Mouse (Mus musculus) midbrain, embryonic 13.5 days (tissue): ENCODE data around the gene Dll3. TPM values are rescaled to one million over a fixed set of nuclear protein-coding genes. Genes with fewer than 3 reads are reported as not detected.

Source experiments
- ATAC-seq: fragments of 200-750 bp; cut with Nextera tagmentation; 2 replicates; pipeline ENCODE4 v1.8.0; 2017; ENCODE audit warnings: mild to moderate bottlenecking, moderate TSS enrichment, moderate library complexity
- H3K27ac ChIP-seq: fragments of 300-500 bp; sonication (generic); 2 replicates; pipeline ENCODE4 v1.5.1; 2015; ENCODE audit warnings: inconsistent platforms, mild to moderate bottlenecking, moderate library complexity
- H3K27me3 ChIP-seq: fragments of 300-500 bp; sonication (generic); 2 replicates; pipeline ENCODE4 v1.6.1; 2015; ENCODE audit warnings: mild to moderate bottlenecking, inconsistent platforms
- H3K36me3 ChIP-seq: fragments of 300-500 bp; sonication (generic); 2 replicates; pipeline ENCODE4 v1.6.1; 2015; ENCODE audit warnings: mild to moderate bottlenecking, inconsistent platforms
- H3K4me1 ChIP-seq: fragments of 300-500 bp; sonication (generic); replicated peaks from 2 replicates; pipeline ENCODE4 v1.6.1; 2015; ENCODE audit warnings: inconsistent platforms
- H3K4me2 ChIP-seq: fragments of 300-500 bp; sonication (generic); replicated peaks from 2 replicates; pipeline ENCODE4 v1.6.1; 2015; ENCODE audit warnings: moderate library complexity, mild to moderate bottlenecking, inconsistent platforms
- H3K4me3 ChIP-seq: fragments of 300-500 bp; sonication (generic); replicated peaks from 2 replicates; pipeline ENCODE4 v1.5.1; 2015; ENCODE audit warnings: mild to moderate bottlenecking, inconsistent platforms
- H3K9ac ChIP-seq: fragments of 300-500 bp; sonication (generic); replicated peaks from 2 replicates; pipeline ENCODE4 v1.6.1; 2015; ENCODE audit warnings: mild to moderate bottlenecking, inconsistent platforms
- H3K9me3 ChIP-seq: fragments of 300-500 bp; sonication (generic); 2 replicates; pipeline ENCODE4 v1.6.1; 2016; ENCODE audit warnings: mild to moderate bottlenecking, inconsistent platforms
- WGBS: fragments of 180-500 bp; shearing (Covaris S2); methylation state at CpG from one replicate; pipeline ENCODE4 v1.1.7; 2015; 5-methylcytosine and 5-hydroxymethylcytosine counted together
- polyA plus RNA-seq: library from polyadenylated mRNA; unstranded; fragments of >200 nt; fragmentation: Nextera tagmentation; extraction: Ambion mirVana; gene quantifications from 2 replicates; pipeline ENCODE4 v1.2.1, GENCODE M21; 2015

Gene Dll3
- polyA plus RNA-seq, 1 experiment from 2014 or later: 41.5 TPM

DNA sequence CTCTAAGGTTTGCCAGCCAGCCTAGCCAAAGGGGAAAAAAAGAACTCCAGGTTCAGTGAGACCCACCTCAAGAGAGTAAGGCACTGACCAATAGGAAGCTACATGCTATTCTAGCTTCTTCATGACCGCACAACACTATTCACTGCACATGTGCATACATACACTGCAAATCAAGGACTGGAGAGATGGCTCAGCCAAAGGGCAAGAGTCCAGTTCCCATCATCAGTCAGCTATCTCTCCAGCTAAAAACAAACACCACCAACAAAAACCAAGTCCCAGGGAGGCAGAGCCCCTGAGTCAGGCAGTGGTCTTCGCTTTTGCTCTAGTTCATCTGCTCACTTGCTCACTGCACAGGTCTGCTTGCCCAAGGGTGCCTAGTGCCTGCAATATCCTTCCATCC lies 26.2 kb upstream of the Dll3 start:
- peaks cover 84% of the 10 kb centered on the region for H3K36me3 ChIP-seq
- no peak for ATAC-seq
- 93% methylated on average over 2 of the region's 2 CpGs for WGBS

DNA sequence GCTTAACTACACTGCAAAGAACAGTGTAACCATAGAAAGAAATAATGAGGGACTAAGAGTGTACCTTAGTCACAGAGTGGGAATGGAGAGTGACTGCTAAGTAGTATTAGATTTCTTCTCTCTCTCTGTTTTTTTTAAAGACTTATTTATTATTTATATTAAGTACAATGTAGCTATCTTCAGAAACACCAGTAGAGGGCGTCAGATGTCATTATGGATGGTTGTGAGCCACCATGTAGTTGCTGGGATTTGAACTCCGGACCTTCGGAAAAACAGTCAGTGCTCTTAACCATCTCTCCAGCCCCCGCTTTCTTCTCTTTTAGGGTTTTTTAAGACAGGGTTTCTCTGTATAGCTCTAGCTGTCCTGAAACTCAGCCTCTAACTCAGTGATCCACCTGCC lies 24.4 kb upstream of the Dll3 start:
- Histone ChIP-seq H3K9ac (no peak overlapping the region), H3K4me1 (no peaks in the 10 kb centered on the region), H3K4me3 (no peak overlapping the region), H3K9me3 (no peaks in the 10 kb centered on the region), H3K36me3 (peaks cover 99% of the 10 kb centered on the region), H3K27me3 (no peaks in the 10 kb centered on the region), H3K4me2 (no peak overlapping the region), H3K27ac (no peak overlapping the region)
- no peak for ATAC-seq
- WGBS: 89% methylated on average over 4 of the region's 4 CpGs

More for the DNA sequence above, 26.2 kb upstream of the Dll3 start:
- no peaks in the 10 kb centered on the region for H3K4me1 ChIP-seq
- H3K4me3 ChIP-seq: no peak overlapping the region
- H3K9me3 ChIP-seq: no peaks in the 10 kb centered on the region
- H3K27ac ChIP-seq: no peak overlapping the region
- H3K4me2 ChIP-seq: no peak overlapping the region
- H3K27me3 ChIP-seq: no peaks in the 10 kb centered on the region
- H3K9ac ChIP-seq: no peak overlapping the region

DNA sequence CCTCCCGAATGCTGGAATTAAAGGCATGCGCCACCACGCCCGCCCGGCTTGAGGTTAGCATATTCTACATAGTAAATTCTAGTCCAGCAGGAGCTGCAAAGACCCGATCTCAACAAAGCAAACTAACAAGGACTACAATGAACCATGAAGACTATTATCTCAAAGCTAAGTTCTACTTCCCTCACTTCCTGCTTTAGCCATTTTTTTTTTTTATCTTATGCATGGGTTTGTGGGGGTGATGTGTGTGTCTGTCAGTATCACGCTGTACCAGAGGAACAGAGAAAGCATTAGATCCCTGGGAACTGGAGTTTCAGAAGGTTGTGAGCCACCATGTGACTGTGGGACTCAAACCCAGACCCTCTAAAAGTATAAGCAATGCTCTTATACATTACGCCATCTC lies 23.3 kb upstream of the Dll3 start:
- no peak overlapping the region for H3K4me3 ChIP-seq
- no peaks in the 10 kb centered on the region for H3K27me3 ChIP-seq
- no peak overlapping the region for H3K4me2 ChIP-seq
- H3K4me1 ChIP-seq: no peaks in the 10 kb centered on the region
- H3K9ac ChIP-seq: no peak overlapping the region
- no peak for ATAC-seq
- H3K9me3 ChIP-seq: no peaks in the 10 kb centered on the region
- H3K36me3 ChIP-seq: peaks cover 99% of the 10 kb centered on the region
- 95% methylated on average over 8 of the region's 8 CpGs for WGBS
- H3K27ac ChIP-seq: no peak overlapping the region

DNA sequence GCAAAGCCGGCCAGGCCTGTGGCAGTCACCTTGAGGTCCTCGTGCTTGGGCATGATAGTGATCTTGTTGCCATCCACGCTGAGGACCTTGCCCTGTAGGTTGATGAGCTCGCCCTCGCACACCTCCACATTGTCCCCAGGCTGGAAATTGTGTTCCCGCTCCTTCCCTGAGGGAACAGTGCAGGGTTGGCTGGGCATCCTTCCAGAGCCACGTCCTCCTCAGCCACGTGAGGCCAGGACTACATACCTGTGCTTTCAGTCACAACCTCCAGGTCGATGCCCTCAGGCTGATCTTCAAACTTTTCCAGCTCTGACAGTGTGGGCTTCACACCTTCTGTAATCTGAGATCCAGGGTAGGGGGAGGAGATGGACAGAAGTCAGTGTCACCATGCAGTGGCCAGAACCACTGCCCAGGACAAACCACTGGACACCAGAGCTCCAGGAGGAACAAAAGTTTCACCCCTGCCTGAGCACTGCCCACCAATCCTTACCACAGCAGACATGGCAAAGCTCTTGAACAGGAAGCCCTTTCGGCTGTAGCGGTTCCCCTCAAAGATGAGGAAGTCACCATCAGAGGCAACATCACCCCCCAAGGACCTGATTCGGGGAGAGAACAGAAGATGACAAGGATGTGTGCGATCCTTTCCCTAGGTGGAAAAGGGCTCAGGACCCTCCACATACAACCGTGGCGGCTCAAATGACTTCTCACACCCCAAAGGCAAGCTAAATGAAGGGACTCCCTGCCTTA lies 20.1 kb upstream of the Dll3 start:
- Histone ChIP-seq H3K27me3 (no peaks in the 10 kb centered on the region), H3K4me3 (no peak overlapping the region), H3K27ac (no peak overlapping the region), H3K36me3 (peaks cover 99% of the 10 kb centered on the region), H3K9ac (no peak overlapping the region), H3K4me1 (no peaks in the 10 kb centered on the region), H3K9me3 (no peaks in the 10 kb centered on the region), H3K4me2 (no peak overlapping the region)
- ATAC-seq: no peak
- WGBS: 94% methylated on average over 15 of the region's 15 CpGs

DNA sequence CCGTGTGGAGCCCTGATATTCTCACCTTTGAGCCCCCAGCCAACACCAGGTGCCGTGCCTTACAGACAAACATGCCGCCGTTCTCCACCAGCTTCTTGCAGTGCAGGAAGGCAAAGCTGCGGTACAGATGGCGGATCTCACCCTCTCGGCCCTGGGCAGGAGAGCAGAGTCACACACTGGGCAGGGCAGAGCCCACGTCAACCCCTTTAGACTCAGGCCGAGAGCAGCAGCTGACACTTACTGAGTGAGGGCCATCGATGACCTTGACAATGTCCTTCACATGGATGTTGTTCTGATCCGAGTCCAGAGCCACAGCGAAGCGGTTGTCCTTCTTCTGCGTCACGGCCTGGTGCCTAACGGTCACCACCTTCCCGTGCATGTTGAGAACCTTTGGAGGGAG lies 16.7 kb upstream of the Dll3 start:
- H3K9me3 ChIP-seq: no peaks in the 10 kb centered on the region
- peaks cover 98% of the 10 kb centered on the region for H3K36me3 ChIP-seq
- WGBS: 94% methylated on average over 17 of the region's 17 CpGs
- ATAC-seq: no peak
- H3K4me1 ChIP-seq: no peaks in the 10 kb centered on the region
- no peak overlapping the region for H3K27ac ChIP-seq
- H3K9ac ChIP-seq: no peak overlapping the region
- no peaks in the 10 kb centered on the region for H3K27me3 ChIP-seq
- no peak overlapping the region for H3K4me2 ChIP-seq
- no peak overlapping the region for H3K4me3 ChIP-seq

DNA sequence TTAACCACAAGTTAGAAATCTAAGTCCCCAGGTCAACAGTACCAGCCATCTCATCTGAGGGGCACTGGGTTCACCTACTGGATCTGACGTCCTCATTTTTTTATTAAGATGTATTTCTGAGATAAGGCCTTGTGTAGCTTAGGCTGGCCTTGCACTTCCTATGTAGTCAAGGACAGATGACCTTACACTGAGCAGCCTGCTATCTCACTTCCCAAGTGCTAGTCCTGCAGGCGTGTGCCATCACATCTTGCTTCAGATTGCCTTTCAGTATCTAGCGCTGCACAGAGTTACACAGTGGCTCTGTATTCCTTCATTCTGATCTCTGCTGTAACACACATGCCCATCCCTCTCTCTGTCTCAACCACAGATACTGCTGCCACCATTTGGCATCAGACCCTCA lies 16.0 kb upstream of the Dll3 start:
- no peak overlapping the region for H3K4me2 ChIP-seq
- no peaks in the 10 kb centered on the region for H3K4me1 ChIP-seq
- H3K9me3 ChIP-seq: no peaks in the 10 kb centered on the region
- no peaks in the 10 kb centered on the region for H3K27me3 ChIP-seq
- H3K9ac ChIP-seq: no peak overlapping the region
- WGBS: 87% methylated on average over 3 of the region's 3 CpGs
- H3K4me3 ChIP-seq: no peak overlapping the region
- H3K36me3 ChIP-seq: peaks cover 91% of the 10 kb centered on the region
- no peak overlapping the region for H3K27ac ChIP-seq
- no peak for ATAC-seq

DNA sequence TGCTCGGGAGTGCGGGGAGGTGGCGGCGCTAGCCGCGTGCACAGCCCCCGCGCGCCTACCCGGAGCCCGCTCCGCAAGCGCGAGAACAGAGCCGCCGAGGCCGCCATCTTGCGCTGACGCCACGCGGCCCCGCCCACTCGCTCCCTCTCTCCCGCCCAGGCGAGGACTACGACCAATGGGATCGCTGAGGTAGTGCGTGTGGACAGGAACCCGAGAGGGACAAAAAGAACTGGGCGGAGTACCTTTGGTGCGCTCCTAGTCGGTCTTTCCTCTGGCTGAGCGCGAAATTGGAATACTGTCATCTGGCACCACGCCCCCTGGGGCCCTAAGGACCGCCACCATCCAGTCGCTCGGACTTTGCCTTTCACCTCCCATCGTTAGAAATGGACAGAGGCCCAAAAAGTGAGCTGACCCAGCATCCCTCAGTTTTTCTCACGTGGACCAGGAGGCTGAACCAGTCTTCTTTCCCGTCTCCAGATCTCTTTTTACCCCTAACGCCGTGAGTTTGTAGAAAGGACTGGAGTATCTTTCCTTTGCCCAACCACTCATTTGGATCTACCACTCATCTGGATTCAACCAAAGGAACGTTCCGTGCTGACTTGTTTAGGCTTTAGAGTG lies 10.0 kb upstream of the Dll3 start, which contains the start of gene Timm50:
Timm50 (minus strand) TSS at position 147 of the 618 bp plus-strand sequence.
- Histone ChIP-seq H3K4me2 (peak within 1 kb of the TSS; percentile 92), H3K27me3 (no peaks in the 10 kb centered on the region), H3K9me3 (no peaks in the 10 kb centered on the region), H3K36me3 (peaks cover 63% of the 10 kb centered on the region), H3K27ac (peak within 1 kb of the TSS; percentile 81), H3K4me3 (peak within 1 kb of the TSS; percentile 85), H3K4me1 (peaks cover 32% of the 10 kb centered on the region), H3K9ac (peak within 1 kb of the TSS; percentile 87)
- ATAC-seq: peak; percentile 98
- WGBS: 1% methylated on average over 44 of the region's 45 CpGs

DNA sequence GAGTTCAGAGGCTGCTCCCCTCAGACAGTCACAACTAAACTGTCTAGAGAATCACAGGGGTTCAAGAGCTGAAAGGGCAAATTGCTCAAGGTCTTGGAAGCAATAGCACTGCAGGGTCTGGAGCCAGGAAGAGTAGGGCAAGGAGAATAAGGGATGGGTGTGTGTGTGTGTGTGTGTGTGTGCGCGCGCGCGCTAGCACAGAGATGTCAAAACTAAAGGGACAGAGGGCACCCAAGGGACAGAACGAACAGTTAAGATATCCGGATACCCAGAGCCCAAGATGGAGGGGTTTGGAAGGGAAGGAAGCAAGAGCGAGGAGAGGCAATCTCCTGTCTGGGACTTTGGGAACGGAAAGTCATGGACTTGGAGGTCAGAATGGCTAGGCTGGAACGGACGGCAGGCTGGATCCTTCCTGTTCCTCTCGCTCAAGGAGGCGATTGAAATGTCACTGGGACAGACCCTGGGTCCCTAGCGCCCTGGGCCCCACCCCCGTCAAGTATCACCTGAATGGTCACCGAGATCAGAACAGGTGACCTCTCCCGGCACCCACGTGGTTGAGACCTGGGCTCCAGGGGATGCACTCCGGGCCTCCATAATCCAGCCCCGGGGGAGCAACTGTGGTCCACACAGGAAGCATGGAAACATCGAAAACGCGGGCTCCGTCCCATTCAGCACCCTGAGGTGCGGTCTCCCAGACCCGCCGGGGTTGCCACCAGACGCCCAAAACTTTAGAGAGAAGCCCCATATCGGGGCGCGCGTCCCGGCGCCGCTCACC lies 9.3 kb upstream of the Dll3 start:
- peak; percentile 68 for ATAC-seq
- WGBS: 6% methylated on average over 35 of the region's 35 CpGs
- peak overlapping the region; percentile 87 for H3K9ac ChIP-seq
- H3K36me3 ChIP-seq: peaks cover 63% of the 10 kb centered on the region
- peak overlapping the region; percentile 81 for H3K27ac ChIP-seq
- peaks cover 32% of the 10 kb centered on the region for H3K4me1 ChIP-seq
- H3K4me2 ChIP-seq: peak overlapping the region; percentile 92
- H3K4me3 ChIP-seq: peak overlapping the region; percentile 85
- no peaks in the 10 kb centered on the region for H3K9me3 ChIP-seq
- no peaks in the 10 kb centered on the region for H3K27me3 ChIP-seq

DNA sequence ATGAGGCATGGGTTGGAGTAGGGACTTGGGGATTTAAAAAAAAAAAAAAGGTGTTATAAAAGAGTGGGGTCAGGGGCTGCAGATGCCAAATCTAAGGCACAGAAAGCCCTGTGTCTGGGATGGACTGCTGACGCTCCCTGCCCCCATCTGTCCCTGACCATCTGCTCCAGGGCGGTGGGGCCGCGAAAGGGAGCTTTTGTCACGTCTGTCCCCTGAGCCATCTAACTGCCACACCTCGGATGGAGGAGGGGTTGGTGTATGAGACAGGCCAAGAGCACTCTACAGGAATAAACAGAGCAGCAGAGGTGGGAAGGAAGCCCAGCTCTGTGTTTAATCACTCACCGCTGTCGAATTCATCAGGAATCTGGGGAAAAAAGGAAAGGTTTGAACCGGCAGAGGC lies 7.7 kb upstream of the Dll3 start:
- Histone ChIP-seq H3K27me3 (no peaks in the 10 kb centered on the region), H3K9ac (0 out of 2 replicates have a peak overlapping the region, but pooled peaks have one; percentile 14), H3K36me3 (peaks cover 63% of the 10 kb centered on the region), H3K4me1 (peaks cover 32% of the 10 kb centered on the region), H3K4me2 (peak overlapping the region; percentile 92), H3K27ac (peak overlapping the region; percentile 39; the same call in 1 of the 2 replicates), H3K4me3 (0 out of 2 replicates have a peak overlapping the region, but pooled peaks have one; percentile 85), H3K9me3 (no peaks in the 10 kb centered on the region)
- WGBS: 48% methylated on average over 9 of the region's 9 CpGs
- no peak for ATAC-seq

DNA sequence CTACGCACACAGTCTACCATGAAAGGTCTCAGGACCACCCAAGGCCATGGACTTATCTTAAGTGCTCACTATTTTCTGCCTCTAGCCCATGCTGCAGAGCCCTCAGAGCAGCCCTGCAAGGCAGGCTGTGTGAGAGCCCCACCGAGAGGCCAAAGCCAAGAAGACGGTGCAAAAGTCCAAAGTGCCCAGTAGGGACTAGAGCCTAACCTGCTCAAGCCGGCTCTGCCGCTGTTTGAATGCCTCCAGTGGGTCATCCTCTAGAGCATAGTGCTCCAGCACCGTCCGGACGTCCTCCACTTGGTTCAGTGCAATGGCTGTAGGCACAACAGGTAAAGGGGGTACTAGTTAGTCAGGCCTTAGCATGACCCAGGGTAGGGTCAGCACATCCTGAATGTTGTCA lies 4.2 kb upstream of the Dll3 start:
- H3K36me3 ChIP-seq: peaks cover 56% of the 10 kb centered on the region

DNA sequence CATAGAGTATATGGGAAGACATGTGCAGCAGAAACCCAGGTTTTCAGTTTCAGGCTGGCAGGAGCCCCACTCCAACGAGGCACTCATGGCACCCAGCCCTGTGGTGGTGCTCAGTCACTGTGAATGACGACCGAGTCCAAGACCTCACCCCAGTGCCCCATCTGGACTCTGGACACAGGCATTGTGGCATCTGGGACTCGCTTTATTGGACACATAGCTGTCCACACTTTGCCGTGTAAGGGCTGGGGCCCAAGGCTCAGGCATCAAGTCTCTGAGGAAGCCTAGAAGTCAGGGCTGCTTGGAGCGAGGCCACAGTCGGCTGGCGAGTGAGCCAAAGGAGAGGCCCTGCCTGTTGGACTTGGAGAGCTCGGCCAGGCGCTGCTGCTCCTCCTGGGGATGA lies 3.6 kb upstream of the Dll3 start:
- H3K27ac ChIP-seq: no peak overlapping the region
- 91% methylated on average over 10 of the region's 10 CpGs for WGBS
- peaks cover 49% of the 10 kb centered on the region for H3K4me1 ChIP-seq
- no peaks in the 10 kb centered on the region for H3K9me3 ChIP-seq
- H3K36me3 ChIP-seq: peaks cover 56% of the 10 kb centered on the region
- ATAC-seq: no peak
- H3K4me2 ChIP-seq: no peak overlapping the region
- H3K4me3 ChIP-seq: no peak overlapping the region
- H3K27me3 ChIP-seq: no peaks in the 10 kb centered on the region
- H3K9ac ChIP-seq: no peak overlapping the region

More for the DNA sequence above, 4.2 kb upstream of the Dll3 start:
- Histone ChIP-seq H3K9me3 (no peaks in the 10 kb centered on the region), H3K27me3 (no peaks in the 10 kb centered on the region), H3K4me3 (no peak overlapping the region), H3K4me2 (no peak overlapping the region), H3K27ac (no peak overlapping the region), H3K9ac (no peak overlapping the region), H3K4me1 (peaks cover 51% of the 10 kb centered on the region)
- no peak for ATAC-seq
- WGBS: 91% methylated on average over 8 of the region's 8 CpGs
